Mouse (Mus musculus) CH12.LX (cell line): Measurements from ENCODE around the gene Dclre1b. TPM values are rescaled to one million over a fixed set of nuclear protein-coding genes. Genes with fewer than 3 reads are reported as not detected.
A peak's percentile ranks its signal among the peaks of the same experiment; 100 is the strongest.

ENCODE experiments used
- DNase-seq: peaks from one replicate; pipeline ENCODE4 v3.0.0-alpha.2; 2013; ENCODE audit errors: extremely low read depth
- H3K27ac ChIP-seq: 2 replicates; pipeline ENCODE4 v1.5.1; 2012; ENCODE audit warnings: low read depth, mild to moderate bottlenecking, control low read depth, moderate library complexity; ENCODE audit not compliant: insufficient read depth
- H3K27me3 ChIP-seq: replicated peaks from 2 replicates; pipeline ENCODE3; 2012; ENCODE audit warnings: inconsistent platforms
- H3K36me3 ChIP-seq, 2 experiments: replicated peaks in 1 of 2; 2 replicates each; pipeline versions ENCODE3 to v1.6.1; 2012; ENCODE audit warnings: inconsistent platforms in 1 of 2, low read length in 1 of 2, mild to moderate bottlenecking in 1 of 2, mixed read lengths in 1 of 2, moderate library complexity in 1 of 2; ENCODE audit not compliant: control insufficient read depth in 1 of 2, insufficient read depth in 1 of 2
- H3K4me1 ChIP-seq, 2 experiments: 2 replicates each; pipeline ENCODE4 v1.6.1; 2012; ENCODE audit warnings: inconsistent platforms in 1 of 2, moderate library complexity in 1 of 2; ENCODE audit not compliant: insufficient read depth in 2 of 2, control insufficient read depth in 1 of 2
- H3K4me2 ChIP-seq: 2 replicates; pipeline ENCODE4 v1.6.1; 2012; ENCODE audit warnings: low read depth, mild to moderate bottlenecking, control low read depth; ENCODE audit not compliant: poor library complexity, insufficient read depth, severe bottlenecking
- H3K4me3 ChIP-seq, 3 experiments: fragments of 150-350 bp in 1 of 3; sonication (generic) in 1 of 3; replicated peaks in 1 of 3; 2 replicates each; pipeline versions ENCODE3 to v1.5.1; 2011 to 2012; ENCODE audit warnings: low read depth in 2 of 3, low read length in 2 of 3, mild to moderate bottlenecking in 2 of 3, moderate library complexity in 2 of 3, control low read depth in 1 of 3, improper control_type of control experiment in 1 of 3, inconsistent platforms in 1 of 3, mixed read lengths in 1 of 3; ENCODE audit not compliant: poor library complexity in 1 of 3
- H3K79me2 ChIP-seq: replicated peaks from 2 replicates; pipeline ENCODE4 v1.6.1; 2012; ENCODE audit warnings: mild to moderate bottlenecking, moderate library complexity; ENCODE audit not compliant: control insufficient read depth, poor library complexity, insufficient read depth, severe bottlenecking; ENCODE audit errors: extremely low read depth
- H3K9ac ChIP-seq: 2 replicates; pipeline ENCODE4 v1.6.1; 2012; ENCODE audit warnings: low read depth, mild to moderate bottlenecking, control low read depth, moderate library complexity; ENCODE audit not compliant: insufficient read depth
- H3K9me3 ChIP-seq: replicated peaks from 2 replicates; pipeline ENCODE3; 2012; ENCODE audit warnings: low read length, inconsistent platforms, mixed read lengths
- BHLHE40 ChIP-seq: IDR thresholded peaks from 2 replicates; pipeline ENCODE4 v1.6.1; 2011; ENCODE audit warnings: mild to moderate bottlenecking, low read depth, low read length, improper control_type of control experiment
- CHD1 ChIP-seq: IDR thresholded peaks from 2 replicates; pipeline ENCODE4 v1.6.1; 2012; ENCODE audit warnings: low read depth, low read length, improper control_type of control experiment, inconsistent platforms
- CHD2 ChIP-seq: IDR thresholded peaks from 2 replicates; pipeline ENCODE4 v1.6.1; 2011; ENCODE audit warnings: low read length, improper control_type of control experiment
- EP300 ChIP-seq: IDR thresholded peaks from 2 replicates; pipeline ENCODE4 v1.6.1; 2011; ENCODE audit warnings: low read length, improper control_type of control experiment
- HCFC1 ChIP-seq: IDR thresholded peaks from 2 replicates; pipeline ENCODE4 v1.6.1; 2012; ENCODE audit warnings: low read depth, mild to moderate bottlenecking, inconsistent platforms, low read length, improper control_type of control experiment
- IRF4 ChIP-seq: IDR thresholded peaks from 2 replicates; pipeline ENCODE4 v1.6.1; 2014; ENCODE audit warnings: low read depth, mild to moderate bottlenecking, inconsistent platforms, low read length, improper control_type of control experiment
- MAX ChIP-seq: IDR thresholded peaks from 2 replicates; pipeline ENCODE4 v1.6.1; 2011; ENCODE audit warnings: low read length, improper control_type of control experiment
- MEF2A ChIP-seq: IDR thresholded peaks from 2 replicates; pipeline ENCODE4 v1.6.1; 2014; ENCODE audit warnings: low read depth, mild to moderate bottlenecking, inconsistent platforms, low read length, improper control_type of control experiment, borderline replicate concordance
- MXI1 ChIP-seq: IDR thresholded peaks from 2 replicates; pipeline ENCODE4 v1.6.1; 2011; ENCODE audit warnings: mild to moderate bottlenecking, low read depth, low read length, improper control_type of control experiment
- SIN3A ChIP-seq: IDR thresholded peaks from 2 replicates; pipeline ENCODE4 v1.6.1; 2012; ENCODE audit warnings: low read length, improper control_type of control experiment, inconsistent platforms
- TBP ChIP-seq: conservative IDR thresholded peaks from 2 replicates; pipeline ENCODE4 v1.6.1; 2011; ENCODE audit warnings: low read depth, low read length, improper control_type of control experiment
- UBTF ChIP-seq: IDR thresholded peaks from 2 replicates; pipeline ENCODE4 v1.6.1; 2012; ENCODE audit warnings: low read depth, mild to moderate bottlenecking, inconsistent platforms, low read length, improper control_type of control experiment, moderate library complexity
- USF2 ChIP-seq: conservative IDR thresholded peaks from 2 replicates; pipeline ENCODE4 v1.6.1; 2011; ENCODE audit warnings: low read depth, low read length, improper control_type of control experiment
- ZC3H11A ChIP-seq: IDR thresholded peaks from 2 replicates; pipeline ENCODE4 v1.6.1; 2012; ENCODE audit warnings: low read depth, mild to moderate bottlenecking, inconsistent platforms, low read length, improper control_type of control experiment
- ZMIZ1 ChIP-seq: IDR thresholded peaks from 2 replicates; pipeline ENCODE4 v1.6.1; 2012; ENCODE audit warnings: low read depth, mild to moderate bottlenecking, inconsistent platforms, low read length, improper control_type of control experiment
- dilution Hi-C: fragments of 300-500 bp; cut with MboI; formaldehyde crosslinking; loops from 2 replicates; pipeline ENCODE4 v1.14.3; 2020; ENCODE audit warnings: low sequenced_read_pairs; ENCODE audit not compliant: extremely low pct_unique_long_range_greater_than_20kb, extremely low pct_ligation_motif_present
- in situ Hi-C: fragments of 300-500 bp; cut with MboI; formaldehyde crosslinking; loops from 3 replicates; pipeline ENCODE4 v1.14.3; 2019; ENCODE audit warnings: low sequenced_read_pairs, low pct_ligation_motif_present, low pct_unique_long_range_greater_than_20kb, mixed read lengths
- polyA plus RNA-seq: library from polyadenylated mRNA; unstranded; fragments of >175 nt; gene quantifications from 2 replicates; pipeline ENCODE4 v1.2.1, GENCODE M21; 2012; ENCODE audit warnings: low read depth; ENCODE audit not compliant: insufficient read length
- total RNA-seq, 2 experiments: library from RNA; depleted of rRNA; stranded (reverse); fragments of 300-350 nt in 1 of 2; fragments of >200 nt in 1 of 2; gene quantifications; 2 replicates each; pipeline ENCODE4 v1.2.3; 2012 to 2014

Gene Dclre1b
- total and polyA plus RNA-seq, 3 experiments, result 10.2 to 32.2 (median 16.7) TPM

DNA sequence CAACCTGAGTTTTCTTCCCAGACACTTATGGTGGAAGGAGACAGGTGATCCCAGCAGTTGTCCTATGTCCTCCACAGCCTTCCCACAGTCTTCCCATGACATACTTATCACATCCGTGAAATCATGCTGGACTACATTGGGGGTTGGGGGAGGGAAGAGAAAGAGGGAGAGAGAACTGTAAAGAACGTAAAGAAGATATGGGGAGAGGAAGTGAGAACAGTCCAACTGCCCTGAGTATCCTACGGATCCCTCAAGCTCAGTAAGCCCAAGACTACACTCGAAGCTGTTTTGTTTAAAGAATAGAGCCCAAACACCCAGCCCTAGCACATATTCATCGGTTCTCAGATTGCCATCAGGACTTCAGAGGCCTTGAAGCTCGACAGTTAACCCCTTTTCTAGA lies 30.6 kb downstream of the Dclre1b start:
- Histone ChIP-seq H3K27me3 (no peaks in the 10 kb centered on the region), H3K9ac (peak overlapping the region; percentile 59), H3K4me1 (peaks cover 33 to 84% of the 10 kb centered on the region in 2 experiments), H3K79me2 (peaks cover 83% of the 10 kb centered on the region), H3K9me3 (no peaks in the 10 kb centered on the region), H3K4me3 (no peak overlapping the region), H3K27ac (peak overlapping the region; percentile 81), H3K4me2 (peak overlapping the region; percentile 62), H3K36me3 (peaks cover 15 to 27% of the 10 kb centered on the region in 2 experiments)
- no peak for DNase-seq
- TF ChIP-seq HCFC1, result no peak
- TF ChIP-seq ZMIZ1, result no peak
- TF ChIP-seq CHD1, result no peak
- TF ChIP-seq CHD2, result no peak
- no peak for TF ChIP-seq USF2
- TF ChIP-seq UBTF, result 0 out of 2 replicates have a peak, but pooled peaks have one; percentile 17
- TF ChIP-seq MXI1, result no peak
- TF ChIP-seq IRF4, result peak; percentile 56; the same call in 1 of the 2 replicates
- TF ChIP-seq MAX, result no peak
- in situ Hi-C loops (no loop called here), dilution Hi-C loops (no loop called here)

DNA sequence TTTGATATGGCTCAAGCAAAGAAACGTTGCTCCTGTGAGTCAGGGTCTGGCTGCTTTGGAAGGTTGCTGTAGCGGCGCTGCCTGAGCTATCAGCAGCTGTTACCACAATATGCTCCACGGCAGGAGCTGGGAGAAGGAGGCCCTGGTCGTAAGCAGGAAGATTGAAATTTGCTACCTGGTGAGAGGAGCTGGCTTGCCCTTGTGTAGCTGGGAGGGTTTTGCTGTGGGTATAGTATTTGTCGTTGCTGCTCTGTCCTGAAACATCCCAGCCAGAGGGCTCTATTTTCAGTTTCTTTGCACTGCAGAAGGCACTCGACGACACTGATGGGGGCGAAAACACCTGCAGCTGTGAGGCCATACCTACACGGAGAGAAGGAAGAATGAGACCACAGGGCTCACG lies 31.3 kb downstream of the Dclre1b start:
- Histone ChIP-seq H3K9me3 (no peaks in the 10 kb centered on the region), H3K9ac (peak overlapping the region; percentile 11; the same call in 1 of the 2 replicates), H3K79me2 (peaks cover 82% of the 10 kb centered on the region), H3K4me2 (peak overlapping the region; percentile 62), H3K27me3 (no peaks in the 10 kb centered on the region), H3K4me1 (peaks cover 32 to 84% of the 10 kb centered on the region in 2 experiments), H3K4me3 (peak overlapping the region in 1 of 3 experiments; percentile 33)
- dilution Hi-C loops (no loop called here), in situ Hi-C loops (no loop called here)
- TF ChIP-seq EP300 (0 out of 2 replicates have a peak, but pooled peaks have one; percentile 14), TBP (0 out of 2 replicates have a peak, but pooled peaks have one; percentile 23), ZC3H11A (no peak), SIN3A (0 out of 2 replicates have a peak, but pooled peaks have one; percentile 30), ZMIZ1 (no peak), UBTF (0 out of 2 replicates have a peak, but pooled peaks have one; percentile 51), MEF2A (no peak), BHLHE40 (peak; percentile 43; the same call in 1 of the 2 replicates)
- TF ChIP-seq, all 38 proteins: peak for 5
- peaks cover 15 to 29% of the 10 kb centered on the region in 2 experiments for H3K36me3 ChIP-seq
- H3K27ac ChIP-seq, result peak overlapping the region; percentile 81
- DNase-seq, result no peak
